Mouse (Mus musculus) embryo, embryonic 10.5 days (tissue): ENCODE measurements around the gene Hdhd3.

Experiments used
- DNase-seq: peaks from one replicate; pipeline ENCODE4 v3.0.0-alpha.2; 2015; ENCODE audit warnings: low spot score

The Hdhd3 gene

GRCm38 (mm10) chr4:62503374-62503970 lies at the start of gene Hdhd3:
Gene Hdhd3 (minus strand): TSS chr4:62503467.
- DNase-seq: no peak

DNA sequence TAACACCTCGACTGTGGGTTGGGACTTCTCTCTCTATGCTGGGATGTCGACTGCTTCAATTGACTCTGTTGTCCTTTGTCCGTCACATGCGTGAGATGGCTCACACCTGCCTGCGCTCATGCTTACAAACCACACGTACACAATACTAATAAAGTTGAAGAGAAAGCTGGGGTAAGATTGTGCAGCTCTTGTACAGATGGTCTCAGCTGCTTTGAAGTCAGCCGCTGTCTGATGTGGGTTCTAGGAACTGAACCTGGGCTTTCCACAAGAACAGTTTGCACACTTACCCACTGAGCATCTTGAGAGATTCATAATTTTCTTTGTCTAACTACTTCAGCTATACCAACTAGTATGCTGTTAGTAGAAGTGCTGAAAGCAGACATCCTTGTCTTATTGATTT lies 48.7 kb upstream of the Hdhd3 start:
- DNase-seq: no peak

DNA sequence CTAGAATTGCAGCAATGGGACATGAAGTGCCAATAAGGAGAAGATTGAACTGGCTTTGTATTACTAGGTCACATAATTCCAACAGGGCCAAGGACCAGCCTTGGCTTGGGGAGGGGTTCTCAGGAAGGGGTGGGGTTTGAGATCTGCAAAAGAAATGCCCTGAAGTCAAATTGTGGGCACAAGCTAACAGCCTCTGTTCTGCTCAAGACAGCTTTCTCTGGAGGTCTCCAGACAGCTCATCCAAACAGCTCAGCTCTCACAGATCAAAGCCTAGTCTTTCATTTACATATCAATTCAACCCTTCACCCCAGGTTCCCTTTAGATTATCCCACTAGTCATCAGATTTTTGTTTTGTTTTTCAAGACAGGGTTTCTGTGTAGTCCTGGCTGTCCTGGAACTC lies 41.5 kb upstream of the Hdhd3 start:
- DNase-seq: no peak

GRCm38 (mm10) chr4:62543782-62544181 lies 40.5 kb upstream of the Hdhd3 start:
- no peak for DNase-seq

DNA sequence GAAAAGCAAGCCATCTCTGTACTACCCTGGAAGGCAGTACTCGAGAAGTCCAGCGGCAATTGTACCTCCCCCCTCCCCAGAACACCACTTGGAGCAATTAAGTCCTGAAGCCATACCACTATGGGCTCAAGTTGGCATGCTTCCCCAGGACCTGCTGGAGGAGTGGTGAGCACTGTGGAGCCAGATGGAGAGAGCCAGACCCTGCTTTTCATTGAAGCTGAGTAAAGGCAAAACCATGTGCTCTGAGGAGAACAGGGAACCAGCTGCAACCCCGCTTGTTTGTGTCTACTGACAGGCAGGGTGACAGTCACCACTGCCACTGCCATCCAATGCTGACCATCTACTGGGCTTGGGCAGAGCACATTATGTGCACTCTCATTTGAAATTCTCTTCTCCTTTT lies 38.5 kb upstream of the Hdhd3 start:
- no peak for DNase-seq

- no peak for DNase-seq
These were observed 30.5 kb upstream of the Hdhd3 start for GRCm38 (mm10) chr4:62533729-62534128.

- no peak for DNase-seq
These were observed 24.4 kb upstream of the Hdhd3 start for GRCm38 (mm10) chr4:62527655-62528054.

DNA sequence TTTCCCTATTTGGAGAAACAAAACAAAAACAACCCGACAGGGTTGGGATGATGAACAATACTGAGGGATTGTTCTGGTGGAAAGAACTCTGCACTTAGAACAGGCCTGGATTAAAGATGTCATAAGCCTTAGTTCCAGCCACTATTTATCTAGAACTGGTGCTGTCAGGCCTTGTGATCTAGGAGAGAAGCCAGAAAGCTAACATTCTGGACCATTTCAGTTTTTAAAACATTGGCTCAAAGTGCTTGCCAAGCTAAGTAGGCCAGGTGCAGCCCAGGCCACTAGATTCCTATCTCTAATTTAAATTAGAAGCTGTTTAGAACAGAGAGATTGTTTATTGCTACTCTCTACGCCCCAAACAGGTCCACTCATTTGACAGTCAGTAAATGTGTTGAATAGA lies 23.0 kb upstream of the Hdhd3 start:
- DNase-seq: no peak

GRCm38 (mm10) chr4:62525489-62525811 lies 22.2 kb upstream of the Hdhd3 start:
- DNase-seq: no peak

DNA sequence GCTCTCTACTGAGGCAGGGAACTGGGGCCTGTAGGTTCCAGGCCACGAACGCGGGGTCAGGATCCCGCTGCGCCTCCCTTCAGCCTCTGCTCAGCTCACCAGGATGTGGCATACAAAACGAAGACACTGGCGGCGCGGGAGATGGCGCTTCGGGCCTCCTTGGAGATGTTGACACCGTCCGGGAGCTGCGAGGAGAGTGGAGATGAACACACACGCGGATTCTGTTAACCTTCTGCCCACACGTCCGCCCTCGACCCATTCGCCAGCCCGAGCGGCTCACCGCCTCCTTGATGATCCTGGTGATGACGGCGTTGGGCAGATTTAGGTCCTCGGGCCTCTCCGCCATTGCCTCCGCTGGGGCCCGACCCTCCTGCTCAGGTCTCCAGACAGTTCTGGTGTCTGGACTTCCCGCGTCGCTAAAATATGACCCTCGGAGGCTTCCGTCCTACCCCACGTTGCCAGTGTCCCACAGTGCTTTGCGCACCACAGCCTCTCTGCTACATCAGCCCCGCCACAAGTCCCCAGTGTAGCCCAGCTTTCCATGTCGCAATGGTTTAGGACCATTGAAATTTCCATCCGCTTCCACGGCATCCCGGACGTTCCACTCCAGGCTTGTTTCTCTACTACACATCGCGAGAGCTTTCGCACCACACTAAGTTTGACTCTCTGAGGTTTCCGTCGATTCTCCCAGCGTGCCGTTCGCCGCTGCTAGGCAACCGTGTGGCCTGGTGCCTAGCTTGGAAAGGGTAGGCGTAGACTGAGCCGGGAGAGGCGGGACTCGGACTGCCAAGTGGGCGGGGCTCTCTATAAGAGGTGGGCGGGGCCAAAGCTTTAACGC lies 21.6 kb upstream of the Hdhd3 start, which contains the start of the genes Pole3 and 4933430I17Rik:
Gene Pole3 (minus strand): TSS at position 418 of the 838 bp plus-strand sequence.
Gene 4933430I17Rik (plus strand): TSS at position 719 of the 838 bp plus-strand sequence.
- peak; percentile 100 for DNase-seq

GRCm38 (mm10) chr4:62520892-62521400 lies 17.7 kb upstream of the Hdhd3 start:
- DNase-seq: no peak

GRCm38 (mm10) chr4:62519849-62520233 lies 16.6 kb upstream of the Hdhd3 start, which contains the start of gene Alad:
Gene Alad (minus strand): TSS chr4:62519918.
- DNase-seq: peak; percentile 92

DNA sequence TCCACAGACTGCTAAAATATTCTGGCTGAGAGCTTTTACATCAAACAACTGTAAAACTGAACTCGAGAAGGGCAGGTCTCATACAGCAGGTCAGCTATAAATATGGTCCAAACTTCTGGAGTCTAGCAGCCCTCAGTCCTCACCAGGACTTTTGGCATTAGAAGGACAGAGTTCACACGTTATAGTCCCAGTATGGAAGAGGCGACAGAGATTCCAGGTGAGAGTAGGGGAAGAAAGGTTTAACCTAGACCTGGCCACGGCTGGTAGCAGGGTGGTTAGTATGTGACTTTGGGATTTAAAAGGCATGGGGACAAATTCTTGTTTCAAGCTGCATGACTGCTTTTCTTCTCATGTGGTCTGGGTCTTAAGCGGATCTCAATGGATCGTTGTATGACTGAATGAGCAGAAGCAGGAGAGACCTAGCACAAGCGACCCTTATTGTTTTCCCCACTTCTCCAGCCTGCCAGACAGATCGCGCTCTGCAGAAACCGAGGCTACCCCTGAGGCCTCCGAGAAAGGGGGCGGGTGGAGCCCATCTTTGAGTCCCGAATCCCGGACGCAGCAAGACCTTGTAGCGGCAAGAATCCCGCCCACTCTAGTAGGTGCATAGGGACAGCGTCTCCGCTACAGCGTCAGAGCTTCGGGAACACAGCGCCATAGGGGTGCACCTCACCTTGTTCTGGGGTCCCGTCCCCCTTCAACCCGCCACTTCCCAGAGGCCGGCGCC lies 16.0 kb upstream of the Hdhd3 start:
- DNase-seq: no peak

GRCm38 (mm10) chr4:62518416-62519121 lies 15.3 kb upstream of the Hdhd3 start:
- peak; percentile 28 for DNase-seq

- no peak for DNase-seq
These were observed 14.5 kb upstream of the Hdhd3 start for GRCm38 (mm10) chr4:62517538-62518415.

- DNase-seq: no peak
These were observed 13.8 kb upstream of the Hdhd3 start for GRCm38 (mm10) chr4:62517046-62517445.

GRCm38 (mm10) chr4:62516579-62516978 lies 13.3 kb upstream of the Hdhd3 start:
- DNase-seq: no peak

DNA sequence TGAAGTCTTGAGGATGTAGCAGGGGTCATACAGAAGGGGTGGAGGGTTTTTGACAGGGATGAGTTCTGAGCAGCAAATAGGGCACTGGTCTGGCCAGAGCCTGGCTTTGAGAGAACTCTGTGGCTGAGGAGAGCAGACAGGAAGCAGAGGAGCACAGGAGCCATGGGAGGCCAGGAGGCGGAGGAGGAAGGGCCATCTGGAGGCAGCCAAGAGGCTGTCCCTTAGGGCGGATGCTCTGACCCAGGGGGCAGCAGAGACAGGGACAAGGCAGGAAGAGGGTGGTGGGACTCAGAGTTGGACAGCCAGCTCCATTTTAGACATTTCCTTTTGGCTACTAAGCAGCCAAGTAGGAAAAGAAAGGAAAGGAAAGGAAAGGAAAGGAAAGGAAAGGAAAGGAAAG lies 12.8 kb upstream of the Hdhd3 start:
- no peak for DNase-seq

DNA sequence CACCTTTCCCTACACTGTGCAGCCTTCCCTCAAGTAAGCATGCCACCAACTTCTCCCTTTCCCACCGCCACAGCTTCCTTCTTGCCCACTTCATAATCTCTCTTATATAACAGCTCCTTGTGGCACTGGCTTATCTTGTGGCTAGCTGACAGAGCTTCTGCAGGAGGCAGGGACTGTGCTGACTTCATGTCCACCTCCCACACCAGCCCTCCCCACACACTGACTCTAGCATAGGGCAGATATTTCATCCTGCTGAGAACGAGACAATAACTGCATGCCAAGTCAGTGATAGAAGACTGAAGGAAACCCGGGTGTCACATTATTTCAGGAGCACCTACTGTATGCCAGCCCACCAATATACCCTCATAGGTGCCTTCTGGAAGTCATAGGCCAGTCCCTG lies 12.2 kb upstream of the Hdhd3 start:
- DNase-seq: no peak

DNA sequence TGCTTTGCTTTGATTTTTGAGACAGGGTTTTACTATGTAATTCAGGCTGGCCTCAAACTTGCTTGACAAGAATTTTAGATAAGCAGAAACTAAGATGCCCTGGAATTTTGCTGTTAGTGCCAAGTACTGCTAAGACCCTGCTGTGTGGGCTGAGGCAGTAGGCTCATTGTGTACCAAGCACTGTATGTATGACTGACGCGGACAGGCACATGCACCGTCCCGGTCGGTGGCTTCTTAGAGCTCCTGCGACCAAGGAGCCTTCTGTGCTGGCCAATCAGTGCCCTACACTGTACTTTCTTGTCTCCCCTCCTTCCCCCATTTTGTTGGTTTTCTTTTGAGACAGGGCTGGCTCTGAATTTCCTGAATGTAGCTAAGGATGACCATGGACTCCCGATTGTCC lies 11.7 kb upstream of the Hdhd3 start:
- no peak for DNase-seq

DNA sequence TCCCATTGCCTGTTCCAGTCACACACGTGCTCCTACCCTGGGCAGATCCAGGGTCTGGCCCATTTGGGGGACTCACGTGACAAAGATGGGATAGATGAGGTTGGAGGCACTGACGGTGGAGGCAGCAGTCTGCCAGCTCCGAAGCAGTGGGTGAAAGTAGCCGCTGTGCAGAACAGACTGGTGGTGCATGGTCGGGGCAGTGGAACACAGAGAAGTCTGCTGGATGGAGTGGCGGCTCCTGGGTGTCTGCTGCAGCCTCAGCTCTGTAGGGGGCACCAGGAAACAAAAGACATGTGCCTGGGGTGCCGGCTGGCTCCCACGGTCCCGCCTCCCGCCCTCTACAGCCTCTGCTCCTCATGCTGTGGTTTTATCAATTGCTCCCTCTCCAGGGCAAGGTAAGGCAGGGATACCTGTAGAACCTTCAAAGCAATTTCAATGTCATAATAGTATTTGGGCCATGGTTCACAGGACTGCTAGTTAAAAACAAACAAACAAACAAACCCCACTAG lies 10.8 kb upstream of the Hdhd3 start:
- DNase-seq: no peak
